Mouse (Mus musculus) hindbrain, embryonic 13.5 days (tissue): ENCODE results near the gene Abcc9. TPM values are rescaled to one million over a fixed set of nuclear protein-coding genes. Genes with fewer than 3 reads are reported as not detected.

Source experiments
- ATAC-seq: fragments of 200-750 bp; cut with Nextera tagmentation; 2 replicates; pipeline ENCODE4 v1.8.0; 2017; ENCODE audit warnings: moderate TSS enrichment; ENCODE audit not compliant: low FRiP score
- H3K27ac ChIP-seq: fragments of 300-500 bp; sonication (generic); 2 replicates; pipeline ENCODE4 v1.5.1; 2015; ENCODE audit warnings: inconsistent platforms, mild to moderate bottlenecking, moderate library complexity
- H3K27me3 ChIP-seq: fragments of 300-500 bp; sonication (generic); 2 replicates; pipeline ENCODE4 v1.6.1; 2015; ENCODE audit warnings: mild to moderate bottlenecking, inconsistent platforms
- H3K36me3 ChIP-seq: fragments of 300-500 bp; sonication (generic); 2 replicates; pipeline ENCODE4 v1.6.1; 2015; ENCODE audit warnings: mild to moderate bottlenecking, inconsistent platforms
- H3K4me1 ChIP-seq: fragments of 300-500 bp; sonication (generic); replicated peaks from 2 replicates; pipeline ENCODE4 v1.6.1; 2015; ENCODE audit warnings: inconsistent platforms
- H3K4me2 ChIP-seq: fragments of 300-500 bp; sonication (generic); 2 replicates; pipeline ENCODE4 v1.6.1; 2015; ENCODE audit warnings: inconsistent platforms, mild to moderate bottlenecking, moderate library complexity
- H3K4me3 ChIP-seq: fragments of 300-500 bp; sonication (generic); 2 replicates; pipeline ENCODE4 v1.5.1; 2015; ENCODE audit warnings: mild to moderate bottlenecking, inconsistent platforms
- H3K9ac ChIP-seq: fragments of 300-500 bp; sonication (generic); 2 replicates; pipeline ENCODE4 v1.6.1; 2015; ENCODE audit warnings: mild to moderate bottlenecking, inconsistent platforms
- H3K9me3 ChIP-seq: fragments of 300-500 bp; sonication (generic); 2 replicates; pipeline ENCODE4 v1.6.1; 2016; ENCODE audit warnings: inconsistent platforms
- WGBS: fragments of 180-500 bp; shearing (Covaris S2); methylation state at CpG from one replicate; pipeline ENCODE4 v1.1.7; 2015; 5-methylcytosine and 5-hydroxymethylcytosine counted together
- polyA plus RNA-seq: library from polyadenylated mRNA; unstranded; fragments of >200 nt; fragmentation: Nextera tagmentation; extraction: Ambion mirVana; gene quantifications from 2 replicates; pipeline ENCODE4 v1.2.1, GENCODE M21; 2015

Abcc9 gene
- polyA plus RNA-seq, 1 experiment from 2014 or later = 2.6 TPM

GRCm38 (mm10) chr6:142732567-142733290, 30.6 kb upstream of the Abcc9 start:
- no peak overlapping the region for H3K4me3 ChIP-seq
- WGBS = 77% methylated on average over 14 of the region's 14 CpGs

GRCm38 (mm10) chr6:142726032-142726431, 23.9 kb upstream of the Abcc9 start:
- H3K9me3 ChIP-seq = no peaks in the 10 kb centered on the region
- H3K36me3 ChIP-seq = no peaks in the 10 kb centered on the region
- no peak overlapping the region for H3K4me3 ChIP-seq
- no peak overlapping the region for H3K9ac ChIP-seq
- H3K27me3 ChIP-seq = no peaks in the 10 kb centered on the region
- H3K4me2 ChIP-seq = no peak overlapping the region
- 91% methylated on average over 4 of the region's 4 CpGs for WGBS
- H3K4me1 ChIP-seq = no peaks in the 10 kb centered on the region
- no peak overlapping the region for H3K27ac ChIP-seq
- no peak for ATAC-seq

More at GRCm38 (mm10) chr6:142732567-142733290, 30.6 kb upstream of the Abcc9 start:
- ATAC-seq = no peak
- Histone ChIP-seq H3K27ac (no peak overlapping the region), H3K4me1 (no peaks in the 10 kb centered on the region), H3K9me3 (no peaks in the 10 kb centered on the region), H3K27me3 (no peaks in the 10 kb centered on the region), H3K9ac (no peak overlapping the region), H3K36me3 (no peaks in the 10 kb centered on the region), H3K4me2 (no peak overlapping the region)

- H3K27ac ChIP-seq = no peak overlapping the region
- no peaks in the 10 kb centered on the region for H3K27me3 ChIP-seq
- no peak overlapping the region for H3K4me2 ChIP-seq
- H3K36me3 ChIP-seq = no peaks in the 10 kb centered on the region
- ATAC-seq = no peak
- no peaks in the 10 kb centered on the region for H3K9me3 ChIP-seq
- H3K4me1 ChIP-seq = no peaks in the 10 kb centered on the region
- no peak overlapping the region for H3K9ac ChIP-seq
- WGBS = 91% methylated on average over 8 of the region's 8 CpGs
- H3K4me3 ChIP-seq = no peak overlapping the region
Observed at GRCm38 (mm10) chr6:142721731-142722130, 19.6 kb upstream of the Abcc9 start.

- Histone ChIP-seq H3K4me3 (no peak overlapping the region), H3K27me3 (no peaks in the 10 kb centered on the region), H3K4me2 (no peak overlapping the region), H3K27ac (no peak overlapping the region), H3K36me3 (no peaks in the 10 kb centered on the region), H3K9ac (no peak overlapping the region), H3K9me3 (no peaks in the 10 kb centered on the region), H3K4me1 (no peaks in the 10 kb centered on the region)
- 77% methylated on average over 6 of the region's 6 CpGs for WGBS
- ATAC-seq = no peak
Observed at GRCm38 (mm10) chr6:142720641-142721040, 18.5 kb upstream of the Abcc9 start.

- no peaks in the 10 kb centered on the region for H3K4me1 ChIP-seq
- ATAC-seq = no peak
- no peak overlapping the region for H3K4me3 ChIP-seq
- H3K27me3 ChIP-seq = no peaks in the 10 kb centered on the region
- WGBS = 70% methylated on average over 7 of the region's 7 CpGs
- no peak overlapping the region for H3K27ac ChIP-seq
- H3K4me2 ChIP-seq = no peak overlapping the region
- H3K9ac ChIP-seq = no peak overlapping the region
- H3K36me3 ChIP-seq = no peaks in the 10 kb centered on the region
- H3K9me3 ChIP-seq = no peaks in the 10 kb centered on the region
Observed at GRCm38 (mm10) chr6:142718167-142718566, 16.1 kb upstream of the Abcc9 start.

- Histone ChIP-seq H3K9me3 (no peaks in the 10 kb centered on the region), H3K4me3 (no peak overlapping the region), H3K4me1 (no peaks in the 10 kb centered on the region), H3K27me3 (no peaks in the 10 kb centered on the region), H3K36me3 (no peaks in the 10 kb centered on the region), H3K4me2 (no peak overlapping the region), H3K27ac (no peak overlapping the region), H3K9ac (no peak overlapping the region)
- no peak for ATAC-seq
- 68% methylated on average over 4 of the region's 4 CpGs for WGBS
Observed at GRCm38 (mm10) chr6:142717186-142717585, 15.1 kb upstream of the Abcc9 start.

GRCm38 (mm10) chr6:142715026-142715425, 12.9 kb upstream of the Abcc9 start:
- H3K9ac ChIP-seq = no peak overlapping the region
- H3K27ac ChIP-seq = no peak overlapping the region
- H3K9me3 ChIP-seq = no peaks in the 10 kb centered on the region
- no peak overlapping the region for H3K4me2 ChIP-seq
- 86% methylated on average over 8 of the region's 8 CpGs for WGBS
- H3K27me3 ChIP-seq = no peaks in the 10 kb centered on the region
- ATAC-seq = no peak
- H3K4me3 ChIP-seq = no peak overlapping the region
- no peaks in the 10 kb centered on the region for H3K36me3 ChIP-seq
- no peaks in the 10 kb centered on the region for H3K4me1 ChIP-seq

GRCm38 (mm10) chr6:142711106-142711505, 9.0 kb upstream of the Abcc9 start:
- Histone ChIP-seq H3K27ac (no peak overlapping the region), H3K9ac (no peak overlapping the region), H3K4me1 (no peaks in the 10 kb centered on the region), H3K36me3 (no peaks in the 10 kb centered on the region), H3K4me3 (no peak overlapping the region), H3K9me3 (no peaks in the 10 kb centered on the region), H3K27me3 (no peaks in the 10 kb centered on the region), H3K4me2 (no peak overlapping the region)
- 59% methylated on average over 4 of the region's 4 CpGs for WGBS
- no peak for ATAC-seq

- Histone ChIP-seq H3K4me1 (no peaks in the 10 kb centered on the region), H3K9me3 (no peaks in the 10 kb centered on the region), H3K4me2 (no peak overlapping the region), H3K4me3 (no peak overlapping the region), H3K9ac (no peak overlapping the region), H3K27me3 (no peaks in the 10 kb centered on the region), H3K36me3 (no peaks in the 10 kb centered on the region), H3K27ac (no peak overlapping the region)
- no peak for ATAC-seq
- WGBS = 88% methylated on average over 6 of the region's 6 CpGs
Observed at GRCm38 (mm10) chr6:142710690-142711089, 8.6 kb upstream of the Abcc9 start.

GRCm38 (mm10) chr6:142708369-142708768, 6.3 kb upstream of the Abcc9 start:
- H3K9me3 ChIP-seq = no peaks in the 10 kb centered on the region
- H3K4me1 ChIP-seq = no peaks in the 10 kb centered on the region
- H3K9ac ChIP-seq = no peak overlapping the region
- H3K27ac ChIP-seq = no peak overlapping the region
- H3K27me3 ChIP-seq = peaks cover 3% of the 10 kb centered on the region; the same call in 1 of the 2 replicates
- H3K4me3 ChIP-seq = no peak overlapping the region
- no peak for ATAC-seq
- H3K36me3 ChIP-seq = no peaks in the 10 kb centered on the region
- no peak overlapping the region for H3K4me2 ChIP-seq
- WGBS = 92% methylated on average over 6 of the region's 6 CpGs

GRCm38 (mm10) chr6:142706688-142707087, 4.6 kb upstream of the Abcc9 start:
- H3K9ac ChIP-seq = no peak overlapping the region
- H3K4me3 ChIP-seq = no peak overlapping the region
- H3K27ac ChIP-seq = no peak overlapping the region
- H3K4me2 ChIP-seq = no peak overlapping the region
- peaks cover 10% of the 10 kb centered on the region for H3K4me1 ChIP-seq
- ATAC-seq = no peak
- H3K27me3 ChIP-seq = peaks cover 7% of the 10 kb centered on the region; the same call in 1 of the 2 replicates
- H3K9me3 ChIP-seq = no peaks in the 10 kb centered on the region
- H3K36me3 ChIP-seq = no peaks in the 10 kb centered on the region
- 72% methylated on average over 3 of the region's 3 CpGs for WGBS

- H3K27me3 ChIP-seq = peaks cover 16% of the 10 kb centered on the region; the same call in 1 of the 2 replicates
- peaks cover 10% of the 10 kb centered on the region for H3K4me1 ChIP-seq
- 75% methylated on average over 11 of the region's 11 CpGs for WGBS
- H3K36me3 ChIP-seq = no peaks in the 10 kb centered on the region
- H3K4me2 ChIP-seq = no peak overlapping the region
- H3K9me3 ChIP-seq = no peaks in the 10 kb centered on the region
- H3K4me3 ChIP-seq = no peak overlapping the region
- no peak for ATAC-seq
- H3K27ac ChIP-seq = no peak overlapping the region
- H3K9ac ChIP-seq = no peak overlapping the region
Observed at GRCm38 (mm10) chr6:142703441-142703930, 1.4 kb upstream of the Abcc9 start.

- Histone ChIP-seq H3K27ac (no peak overlapping the region), H3K36me3 (no peaks in the 10 kb centered on the region), H3K9me3 (no peaks in the 10 kb centered on the region), H3K4me2 (no peak overlapping the region), H3K9ac (no peak overlapping the region), H3K4me1 (peaks cover 10% of the 10 kb centered on the region), H3K4me3 (no peak overlapping the region), H3K27me3 (peaks cover 16% of the 10 kb centered on the region; the same call in 1 of the 2 replicates)
- no peak for ATAC-seq
- WGBS = 77% methylated on average over 13 of the region's 13 CpGs
Observed at GRCm38 (mm10) chr6:142701161-142701560, 954 bp downstream of the Abcc9 start.
